Mouse (Mus musculus) cerebellum, postnatal 25 days (tissue): ENCODE data around the gene Maats1.

Experiments used
- DNase-seq, 2 experiments: peaks; one replicate each; pipeline ENCODE4 v3.0.0; 2021; ENCODE audit warnings: mixed read lengths in 2 of 2

Gene Maats1

GRCm38 (mm10) chr16:38369992-38370484 is 28.1 kb upstream of the Maats1 start:
- no peak for DNase-seq

GRCm38 (mm10) chr16:38369431-38369830 is 27.5 kb upstream of the Maats1 start:
- DNase-seq: no peak

- no peak for DNase-seq
These were observed 27.1 kb upstream of the Maats1 start for GRCm38 (mm10) chr16:38369000-38369399.

GRCm38 (mm10) chr16:38368336-38368735 is 26.4 kb upstream of the Maats1 start:
- peak; percentile 59 to 72 for DNase-seq

- DNase-seq: no peak
These were observed 24.3 kb upstream of the Maats1 start for GRCm38 (mm10) chr16:38366231-38366630.

GRCm38 (mm10) chr16:38365390-38365789 is 23.4 kb upstream of the Maats1 start:
- no peak for DNase-seq

GRCm38 (mm10) chr16:38363657-38364056 is 21.7 kb upstream of the Maats1 start:
- no peak for DNase-seq

GRCm38 (mm10) chr16:38363256-38363595 is 21.3 kb upstream of the Maats1 start:
- DNase-seq: no peak

GRCm38 (mm10) chr16:38362493-38363255 is 20.7 kb upstream of the Maats1 start:
- no peak for DNase-seq

- DNase-seq: no peak
These were observed 20.0 kb upstream of the Maats1 start, which contains the start of gene Popdc2 for GRCm38 (mm10) chr16:38361933-38362332. Popdc2 (plus strand) TSS chr16:38362209.

GRCm38 (mm10) chr16:38360317-38360716 is 18.4 kb upstream of the Maats1 start:
- DNase-seq: no peak

GRCm38 (mm10) chr16:38359857-38360256 is 17.9 kb upstream of the Maats1 start:
- DNase-seq: no peak

GRCm38 (mm10) chr16:38359241-38359640 is 17.3 kb upstream of the Maats1 start:
- DNase-seq: no peak

- no peak for DNase-seq
These were observed 16.4 kb upstream of the Maats1 start for GRCm38 (mm10) chr16:38358256-38358812.

GRCm38 (mm10) chr16:38354185-38354913 is 12.4 kb upstream of the Maats1 start:
- DNase-seq: no peak

GRCm38 (mm10) chr16:38353642-38354041 is 11.7 kb upstream of the Maats1 start:
- DNase-seq: no peak

- no peak for DNase-seq
These were observed 10.9 kb upstream of the Maats1 start for GRCm38 (mm10) chr16:38352851-38353250.

GRCm38 (mm10) chr16:38352031-38352430 is 10.1 kb upstream of the Maats1 start:
- DNase-seq: peak in 1 of 2 experiments; percentile 61

GRCm38 (mm10) chr16:38350939-38351338 is 9.0 kb upstream of the Maats1 start:
- DNase-seq: no peak

- DNase-seq: no peak
These were observed 8.5 kb upstream of the Maats1 start for GRCm38 (mm10) chr16:38350361-38350855.

- DNase-seq: no peak
These were observed 7.9 kb upstream of the Maats1 start for GRCm38 (mm10) chr16:38349881-38350280.

- no peak for DNase-seq
These were observed 6.3 kb upstream of the Maats1 start for GRCm38 (mm10) chr16:38348217-38348761.

- DNase-seq: no peak
These were observed 5.6 kb upstream of the Maats1 start for GRCm38 (mm10) chr16:38347588-38347987.
